Mouse (Mus musculus) hindbrain, postnatal 0 days (tissue): ENCODE measurements around the gene Ttc34. TPM values are rescaled to one million over a fixed set of nuclear protein-coding genes. Genes with fewer than 3 reads are reported as not detected.

Experiments
- ATAC-seq: fragments of 200-750 bp; cut with Nextera tagmentation; 2 replicates; pipeline ENCODE4 v1.8.0; 2017; ENCODE audit warnings: mild to moderate bottlenecking, moderate TSS enrichment, moderate library complexity
- DNase-seq: peaks from one replicate; pipeline ENCODE4 v3.0.0-alpha.2; 2015; ENCODE audit warnings: low spot score
- H3K27ac ChIP-seq: fragments of 300-500 bp; sonication (generic); 2 replicates; pipeline ENCODE4 v1.5.1; 2014; ENCODE audit warnings: mild to moderate bottlenecking
- H3K27me3 ChIP-seq: fragments of 300-500 bp; sonication (generic); 2 replicates; pipeline ENCODE4 v1.6.1; 2014; ENCODE audit warnings: low read length, mixed read lengths; ENCODE audit not compliant: insufficient read depth
- H3K36me3 ChIP-seq: fragments of 300-500 bp; sonication (generic); 2 replicates; pipeline ENCODE4 v1.6.1; 2014; ENCODE audit warnings: low read length, mixed read lengths; ENCODE audit not compliant: insufficient read depth
- H3K4me1 ChIP-seq: fragments of 300-500 bp; sonication (generic); 2 replicates; pipeline ENCODE4 v1.6.1; 2014; ENCODE audit warnings: antibody characterized with exemption, low read length, mixed read lengths; ENCODE audit not compliant: insufficient read depth
- H3K4me2 ChIP-seq: fragments of 300-500 bp; sonication (generic); 2 replicates; pipeline ENCODE4 v1.6.1; 2014; ENCODE audit warnings: low read depth, mild to moderate bottlenecking, low read length, moderate library complexity, mixed read lengths
- H3K4me3 ChIP-seq: fragments of 300-500 bp; sonication (generic); 2 replicates; pipeline ENCODE4 v1.5.1; 2014; ENCODE audit warnings: low read length
- H3K9ac ChIP-seq: fragments of 300-500 bp; sonication (generic); replicated peaks from 2 replicates; pipeline ENCODE4 v1.6.1; 2014; ENCODE audit warnings: mild to moderate bottlenecking, low read length, moderate library complexity, mixed read lengths
- H3K9me3 ChIP-seq: fragments of 300-500 bp; sonication (generic); 2 replicates; pipeline ENCODE4 v1.6.1; 2016; ENCODE audit warnings: low read length, mixed read lengths
- CTCF ChIP-seq: IDR thresholded peaks from 2 replicates; pipeline ENCODE4 v1.5.1; 2016; ENCODE audit warnings: antibody characterized with exemption, control low read depth, low read depth
- WGBS: fragments of 180-500 bp; shearing (Covaris S2); extraction: QIAGEN DNeasy Blood & Tissue Kit; methylation state at CpG from one replicate; pipeline ENCODE4 v1.1.7; 2014; 5-methylcytosine and 5-hydroxymethylcytosine counted together
- polyA plus RNA-seq: library from polyadenylated mRNA; unstranded; fragments of >200 nt; fragmentation: Nextera tagmentation; extraction: Ambion mirVana; gene quantifications from 2 replicates; pipeline ENCODE4 v1.2.1, GENCODE M21; 2015
- total RNA-seq: library from RNA; depleted of rRNA; stranded (reverse); fragments of >200 nt; gene quantifications from 2 replicates; pipeline ENCODE4 v1.2.3, GENCODE M21; 2014; rRNA removed

The Ttc34 gene
- total and polyA plus RNA-seq, 2 experiments from 2014 or later = 2.3 to 3.3 TPM

DNA sequence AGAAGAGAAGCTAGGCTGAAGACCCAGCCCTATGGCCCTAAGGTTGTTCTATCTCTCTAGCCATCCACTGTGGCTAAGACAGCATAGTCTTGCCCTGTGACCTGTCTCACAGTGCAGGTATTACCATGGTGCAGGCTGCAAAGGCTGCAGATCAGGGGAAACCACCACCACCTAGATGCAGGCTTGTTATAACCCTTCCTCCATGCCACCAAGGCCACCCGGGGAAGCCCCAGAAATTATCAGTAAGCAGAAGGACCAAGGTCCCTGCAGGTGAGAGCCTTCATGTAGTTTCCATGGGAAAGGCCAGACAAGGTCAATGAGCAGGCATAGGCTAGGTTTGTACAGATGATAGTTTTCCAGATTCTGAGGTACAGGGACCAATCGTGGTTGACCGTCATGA lies 76.6 kb downstream of the Ttc34 start:
- H3K4me2 ChIP-seq = no peak overlapping the region
- 96% methylated on average over 3 of the region's 3 CpGs for WGBS
- no peak for DNase-seq

GRCm38 (mm10) chr4:154914252-154914651 lies 77.0 kb downstream of the Ttc34 start:
- Histone ChIP-seq H3K4me3 (no peak overlapping the region), H3K9ac (no peak overlapping the region), H3K36me3 (no peaks in the 10 kb centered on the region), H3K27me3 (no peaks in the 10 kb centered on the region), H3K9me3 (no peaks in the 10 kb centered on the region), H3K4me1 (no peaks in the 10 kb centered on the region), H3K4me2 (no peak overlapping the region), H3K27ac (no peak overlapping the region)
- TF ChIP-seq CTCF = no peak
- WGBS = 92% methylated on average over 4 of the region's 4 CpGs
- no peak for DNase-seq
- no peak for ATAC-seq

More for the DNA sequence above, 76.6 kb downstream of the Ttc34 start:
- no peak overlapping the region for H3K4me3 ChIP-seq
- no peak for ATAC-seq
- H3K27me3 ChIP-seq = no peaks in the 10 kb centered on the region
- no peaks in the 10 kb centered on the region for H3K36me3 ChIP-seq
- H3K9me3 ChIP-seq = no peaks in the 10 kb centered on the region
- no peak for TF ChIP-seq CTCF
- H3K9ac ChIP-seq = no peak overlapping the region
- H3K4me1 ChIP-seq = no peaks in the 10 kb centered on the region
- no peak overlapping the region for H3K27ac ChIP-seq

DNA sequence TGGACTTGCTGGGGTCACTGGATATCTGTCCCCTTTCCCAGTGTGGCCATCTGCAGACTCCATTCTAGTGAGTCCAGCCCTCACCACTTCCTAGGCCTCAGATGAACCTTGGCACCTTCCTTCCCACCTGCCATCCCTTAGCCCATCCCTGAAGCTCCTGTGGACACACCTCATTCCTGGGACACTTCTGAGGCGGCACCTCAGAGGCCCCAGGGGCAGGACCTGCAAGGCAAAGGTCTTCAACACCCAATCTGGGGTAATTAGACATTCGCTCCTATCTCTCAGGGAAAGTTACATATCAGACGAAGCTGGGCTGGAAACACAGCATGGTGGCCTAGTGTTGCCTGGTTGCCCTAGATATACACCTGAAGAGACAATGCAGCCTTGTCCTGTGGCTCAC lies 77.4 kb downstream of the Ttc34 start:
- no peak overlapping the region for H3K4me2 ChIP-seq
- TF ChIP-seq CTCF = no peak
- no peaks in the 10 kb centered on the region for H3K27me3 ChIP-seq
- no peaks in the 10 kb centered on the region for H3K4me1 ChIP-seq
- H3K9ac ChIP-seq = no peak overlapping the region
- no peak overlapping the region for H3K4me3 ChIP-seq
- no peak overlapping the region for H3K27ac ChIP-seq
- ATAC-seq = no peak
- H3K36me3 ChIP-seq = no peaks in the 10 kb centered on the region
- no peak for DNase-seq
- 83% methylated on average over 3 of the region's 3 CpGs for WGBS
- no peaks in the 10 kb centered on the region for H3K9me3 ChIP-seq

DNA sequence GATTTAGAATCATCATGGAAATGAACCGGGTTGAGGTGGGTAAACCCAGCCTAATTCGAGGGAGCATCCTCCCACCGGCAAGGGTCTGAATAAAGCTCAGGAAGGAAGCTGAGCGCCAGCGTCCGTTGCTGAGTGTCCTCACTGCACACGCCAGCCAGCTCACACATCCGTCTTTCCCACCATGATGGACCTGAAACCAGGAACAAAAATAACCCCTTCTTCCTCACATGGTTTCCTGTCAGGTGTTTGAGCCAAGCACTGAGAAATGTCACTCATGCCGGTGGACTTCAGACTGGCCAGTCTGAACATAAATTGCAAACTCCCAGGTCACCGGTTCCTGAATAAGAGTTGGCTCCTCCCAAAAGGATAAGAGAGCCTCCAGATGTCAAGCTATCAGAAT lies 78.0 kb downstream of the Ttc34 start:
- H3K4me3 ChIP-seq = no peak overlapping the region
- no peak for ATAC-seq
- WGBS = 85% methylated on average over 10 of the region's 10 CpGs
- no peak overlapping the region for H3K9ac ChIP-seq
- no peak for TF ChIP-seq CTCF
- H3K36me3 ChIP-seq = no peaks in the 10 kb centered on the region
- no peak overlapping the region for H3K27ac ChIP-seq
- H3K27me3 ChIP-seq = no peaks in the 10 kb centered on the region
- H3K4me1 ChIP-seq = no peaks in the 10 kb centered on the region
- DNase-seq = no peak
- no peak overlapping the region for H3K4me2 ChIP-seq
- no peaks in the 10 kb centered on the region for H3K9me3 ChIP-seq

DNA sequence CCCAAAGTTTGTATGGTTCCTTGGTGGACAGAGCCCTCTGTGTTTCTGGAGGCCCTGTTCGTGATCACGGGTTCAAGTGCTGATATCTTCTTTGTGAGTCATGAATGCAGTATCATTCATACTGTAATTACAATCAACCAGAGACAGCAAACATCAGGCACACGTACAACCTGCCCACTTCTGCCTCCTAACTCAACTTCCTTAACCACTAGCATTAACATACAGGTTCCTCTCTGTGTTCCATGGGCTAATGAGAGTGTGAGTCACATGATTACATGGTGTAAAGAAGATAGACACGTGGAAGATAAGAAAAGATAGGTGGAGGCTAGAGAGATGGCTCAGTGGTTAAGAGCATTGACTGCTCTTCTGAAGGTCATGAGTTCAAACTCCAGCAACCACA lies 79.4 kb downstream of the Ttc34 start:
- Histone ChIP-seq H3K4me1 (no peaks in the 10 kb centered on the region), H3K9me3 (no peaks in the 10 kb centered on the region), H3K27ac (no peak overlapping the region), H3K27me3 (no peaks in the 10 kb centered on the region), H3K4me3 (no peak overlapping the region), H3K36me3 (no peaks in the 10 kb centered on the region), H3K4me2 (no peak overlapping the region), H3K9ac (no peak overlapping the region)
- ATAC-seq (no peak), DNase-seq (no peak)
- no peak for TF ChIP-seq CTCF
- WGBS = 85% methylated on average over 4 of the region's 4 CpGs

Other genes starting within 250 kb of the Ttc34 start
- 5.3 and 5.8 TPM in 2 replicates for gene Prdm16, start 200.6 kb upstream of the Ttc34 start, total RNA-seq
- gene Prdm16, start 200.6 kb upstream of the Ttc34 start, polyA plus RNA-seq = 10.3 and 10.5 TPM in 2 replicates
- not detected in 2 replicates for gene Actrt2, start 169.6 kb upstream of the Ttc34 start, total RNA-seq
- not detected in 2 replicates for gene Actrt2, start 169.6 kb upstream of the Ttc34 start, polyA plus RNA-seq
- 1.0 and 1.6 TPM in 2 replicates for gene Mmel1, start 32.1 kb downstream of the Ttc34 start, total RNA-seq
- gene Mmel1, start 32.1 kb downstream of the Ttc34 start, polyA plus RNA-seq = 0.93 TPM in 2 replicates
- gene Fam213b, start 61.7 kb downstream of the Ttc34 start, total RNA-seq = 33.5 and 47.3 TPM in 2 replicates
- gene Fam213b, start 61.7 kb downstream of the Ttc34 start, polyA plus RNA-seq = 78.2 and 83.8 TPM in 2 replicates
- gene Tnfrsf14, start 91.1 kb downstream of the Ttc34 start, total RNA-seq = 0.52 TPM in 1 of 2 replicates, not detected in the other
- 0.16 and 0.29 TPM in 2 replicates for gene Tnfrsf14, start 91.1 kb downstream of the Ttc34 start, polyA plus RNA-seq
- gene Hes5, start 123.5 kb downstream of the Ttc34 start, total RNA-seq = 149 and 177 TPM in 2 replicates
- gene Hes5, start 123.5 kb downstream of the Ttc34 start, polyA plus RNA-seq = 106 and 122 TPM in 2 replicates
- gene Pank4, start 126.7 kb downstream of the Ttc34 start, total RNA-seq = 34.5 and 40.9 TPM in 2 replicates
- gene Pank4, start 126.7 kb downstream of the Ttc34 start, polyA plus RNA-seq = 25.2 and 28.1 TPM in 2 replicates
- gene Plch2, start 219.3 kb downstream of the Ttc34 start, total RNA-seq = 45.7 and 48.8 TPM in 2 replicates
- 12.5 and 12.8 TPM in 2 replicates for gene Plch2, start 219.3 kb downstream of the Ttc34 start, polyA plus RNA-seq
- gene Pex10, start 229.6 kb downstream of the Ttc34 start, total RNA-seq = 12.8 and 20.2 TPM in 2 replicates
- gene Pex10, start 229.6 kb downstream of the Ttc34 start, polyA plus RNA-seq = 15.4 and 15.9 TPM in 2 replicates
- 85.4 and 93.5 TPM in 2 replicates for gene Rer1, start 248.9 kb downstream of the Ttc34 start, total RNA-seq
- gene Rer1, start 248.9 kb downstream of the Ttc34 start, polyA plus RNA-seq = 129 and 136 TPM in 2 replicates
- 0.86 and 9.0 TPM in 2 replicates for gene Morn1, start 249.1 kb downstream of the Ttc34 start, total RNA-seq
- 8.9 and 10.0 TPM in 2 replicates for gene Morn1, start 249.1 kb downstream of the Ttc34 start, polyA plus RNA-seq